Mouse (Mus musculus) lung, postnatal 36 days (tissue): Measurements from ENCODE around the gene Eif4e1b.
A peak's percentile ranks its signal among the peaks of the same experiment; 100 is the strongest.
"Not testable (repeated sequence)": the region's sequence is repeated elsewhere in the genome, so short reads cannot be mapped to it uniquely, and the experiment has no call there.

Experiments
- DNase-seq: peaks from one replicate; pipeline ENCODE4 v3.0.0; 2022; ENCODE audit warnings: mixed read lengths

Gene Eif4e1b

GRCm38 (mm10) chr13:54760164-54760795 lies 23.5 kb upstream of the Eif4e1b start:
- DNase-seq = no peak

- DNase-seq = no peak
Measured at GRCm38 (mm10) chr13:54760906-54761305, 22.9 kb upstream of the Eif4e1b start.

GRCm38 (mm10) chr13:54765281-54766191 lies 18.3 kb upstream of the Eif4e1b start:
- no peak for DNase-seq

- DNase-seq = peak; percentile 13
Measured at GRCm38 (mm10) chr13:54766192-54766768, 17.5 kb upstream of the Eif4e1b start, which contains the start of gene Sncb. Gene Sncb, minus strand, starts transcription at chr13:54766595.

GRCm38 (mm10) chr13:54767012-54767411 lies 16.8 kb upstream of the Eif4e1b start:
- DNase-seq = no peak

GRCm38 (mm10) chr13:54780592-54780991 lies 3.2 kb upstream of the Eif4e1b start:
- DNase-seq = peak; percentile 21

- DNase-seq = no peak
Measured at GRCm38 (mm10) chr13:54781086-54781485, 2.7 kb upstream of the Eif4e1b start.

GRCm38 (mm10) chr13:54783235-54783634 lies 563 bp upstream of the Eif4e1b start:
- no peak for DNase-seq

GRCm38 (mm10) chr13:54787591-54787990 lies 3.8 kb downstream of the Eif4e1b start:
- DNase-seq = not testable (repeated sequence)

- peak; percentile 99 for DNase-seq
Measured at GRCm38 (mm10) chr13:54788740-54789560, 5.2 kb downstream of the Eif4e1b start, which contains the start of gene Tspan17. Gene Tspan17, plus strand, starts transcription at chr13:54789377.

- DNase-seq = peak; percentile 69
Measured at GRCm38 (mm10) chr13:54789561-54790397, 6.0 kb downstream of the Eif4e1b start.

GRCm38 (mm10) chr13:54792259-54793230 lies 8.7 kb downstream of the Eif4e1b start:
- peak; percentile 16 for DNase-seq

- DNase-seq = no peak
Measured at GRCm38 (mm10) chr13:54794002-54794577, 10.3 kb downstream of the Eif4e1b start.

- DNase-seq = no peak
Measured at GRCm38 (mm10) chr13:54794843-54795242, 11.0 kb downstream of the Eif4e1b start.

- peak; percentile 61 for DNase-seq
Measured at GRCm38 (mm10) chr13:54797356-54797755, 13.6 kb downstream of the Eif4e1b start.

- DNase-seq = no peak
Measured at GRCm38 (mm10) chr13:54797861-54798643, 14.3 kb downstream of the Eif4e1b start.

- no peak for DNase-seq
Measured at GRCm38 (mm10) chr13:54798740-54799139, 14.9 kb downstream of the Eif4e1b start.

GRCm38 (mm10) chr13:54799701-54800100 lies 15.9 kb downstream of the Eif4e1b start:
- DNase-seq = peak; percentile 84

GRCm38 (mm10) chr13:54800206-54800605 lies 16.4 kb downstream of the Eif4e1b start:
- no peak for DNase-seq
